Mouse (Mus musculus): ENCODE results near the gene Tec. TPM values are rescaled to one million over a fixed set of nuclear protein-coding genes. Genes with fewer than 3 reads are reported as not detected.

Gene Tec
- polyA plus RNA-seq, 1 experiment from 2014 or later: 4.3 TPM

DNA sequence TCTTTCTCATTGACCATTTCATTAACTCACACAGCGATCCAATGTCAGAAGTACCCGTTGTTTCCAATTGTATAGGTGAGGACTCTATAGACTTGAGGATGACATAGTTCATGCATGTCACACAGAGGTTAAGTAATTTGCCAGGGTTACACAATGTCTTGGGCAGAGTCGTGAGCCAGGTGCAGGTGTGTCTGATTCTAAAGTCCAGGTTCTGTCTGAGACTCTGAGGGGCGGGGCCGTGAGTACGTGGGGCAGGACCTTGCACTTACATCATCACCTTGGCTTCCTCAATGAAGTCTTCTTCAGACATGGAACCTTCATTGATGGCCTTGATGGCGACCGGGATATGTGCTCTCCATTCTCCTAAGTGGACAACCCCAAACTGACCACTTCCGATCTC is 158.3 kb downstream of the Tec start:
- no peaks in the 10 kb centered on the region for H3K9me3 ChIP-seq
- 94% methylated on average over 9 of the region's 9 CpGs for WGBS
- no peak overlapping the region for H3K4me3 ChIP-seq
- H3K27ac ChIP-seq: no peak overlapping the region
- peaks cover 8% of the 10 kb centered on the region for H3K4me1 ChIP-seq (replicated peaks)
- no peaks in the 10 kb centered on the region for H3K36me3 ChIP-seq
- DNase-seq (ENCODE audit: low spot score): no peak
- no peaks in the 10 kb centered on the region for H3K27me3 ChIP-seq (ENCODE audit: insufficient read depth, poor library complexity, severe bottlenecking)

- no peak overlapping the region for H3K4me3 ChIP-seq
- no peaks in the 10 kb centered on the region for H3K36me3 ChIP-seq
- peaks cover 8% of the 10 kb centered on the region for H3K4me1 ChIP-seq (replicated peaks)
- H3K27ac ChIP-seq: no peak overlapping the region
- H3K9me3 ChIP-seq: no peaks in the 10 kb centered on the region
- 88% methylated on average over 13 of the region's 13 CpGs for WGBS
- no peak for DNase-seq (ENCODE audit: low spot score)
- no peaks in the 10 kb centered on the region for H3K27me3 ChIP-seq (ENCODE audit: insufficient read depth, poor library complexity, severe bottlenecking)
Observed at GRCm38 (mm10) chr5:72709451-72709850, 158.8 kb downstream of the Tec start.

DNA sequence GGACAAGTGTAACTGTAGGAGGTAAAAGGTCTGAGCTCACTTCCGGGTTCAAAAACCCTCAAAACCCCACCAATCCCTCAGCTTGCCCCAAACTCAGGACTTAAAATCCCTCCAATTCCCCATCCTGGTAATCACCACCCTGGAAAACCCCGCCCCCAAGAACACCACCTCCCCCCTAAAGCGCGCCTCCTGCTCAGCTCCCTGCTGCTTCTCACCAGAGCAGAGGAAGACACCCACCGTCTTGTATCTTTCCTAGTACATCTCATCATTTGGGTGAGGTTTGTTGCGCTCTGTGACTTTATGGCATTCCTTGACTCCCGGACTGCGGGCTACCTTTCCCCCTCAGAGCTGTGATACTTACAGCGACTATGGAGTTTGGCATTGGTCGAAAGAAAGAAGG is 161.6 kb downstream of the Tec start:
- peaks cover 8% of the 10 kb centered on the region for H3K4me1 ChIP-seq (replicated peaks)
- H3K4me3 ChIP-seq: no peak overlapping the region
- H3K36me3 ChIP-seq: no peaks in the 10 kb centered on the region
- H3K9me3 ChIP-seq: no peaks in the 10 kb centered on the region
- DNase-seq (ENCODE audit: low spot score): no peak
- WGBS: 62% methylated on average over 10 of the region's 10 CpGs
- H3K27me3 ChIP-seq (ENCODE audit: insufficient read depth, poor library complexity, severe bottlenecking): no peaks in the 10 kb centered on the region
- H3K27ac ChIP-seq: no peak overlapping the region

DNA sequence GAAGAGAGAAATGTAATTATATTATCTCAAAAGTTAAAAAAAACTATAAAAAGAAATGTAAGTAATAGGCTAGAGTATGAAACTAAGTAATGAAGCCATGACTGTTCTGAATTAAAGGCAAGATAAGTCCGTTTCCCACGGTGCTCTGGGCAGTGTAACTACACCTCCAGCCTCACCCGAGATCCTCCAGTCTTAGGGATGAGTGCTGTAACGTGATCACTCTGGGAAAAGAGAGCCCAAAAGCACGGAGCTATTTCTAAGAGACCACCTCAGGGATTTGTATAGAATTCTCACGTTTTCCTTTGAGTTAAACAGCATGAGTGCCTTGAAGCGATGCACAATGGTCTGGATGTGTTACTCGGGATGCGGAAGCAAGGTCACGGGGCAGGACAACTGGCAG is 162.2 kb downstream of the Tec start:
- H3K36me3 ChIP-seq: no peaks in the 10 kb centered on the region
- no peak overlapping the region for H3K27ac ChIP-seq
- DNase-seq (ENCODE audit: low spot score): no peak
- 46% methylated on average over 10 of the region's 10 CpGs for WGBS
- H3K4me1 ChIP-seq (replicated peaks): peaks cover 8% of the 10 kb centered on the region
- no peaks in the 10 kb centered on the region for H3K9me3 ChIP-seq
- H3K4me3 ChIP-seq: no peak overlapping the region
- H3K27me3 ChIP-seq (ENCODE audit: insufficient read depth, poor library complexity, severe bottlenecking): no peaks in the 10 kb centered on the region

Other genes with a start within 250 kb of the Tec start
- gene Cnga1, start 224.2 kb downstream of the Tec start, polyA plus RNA-seq (2016; fragmentation: Nextera tagmentation; extraction: Ambion mirVana): not detected in 2 replicates
- 0.44 TPM in 1 of 2 replicates, not detected in the other for gene Nipal1, start 220.7 kb downstream of the Tec start, polyA plus RNA-seq (2016; fragmentation: Nextera tagmentation; extraction: Ambion mirVana)
- gene Txk, start 115.7 kb downstream of the Tec start, polyA plus RNA-seq (2016; fragmentation: Nextera tagmentation; extraction: Ambion mirVana): not detected in 2 replicates
- gene Slain2, start 45.8 kb upstream of the Tec start, polyA plus RNA-seq (2016; fragmentation: Nextera tagmentation; extraction: Ambion mirVana): 15.2 and 16.8 TPM in 2 replicates
- not detected in 2 replicates for gene Gm10135, start 106.2 kb upstream of the Tec start, polyA plus RNA-seq (2016; fragmentation: Nextera tagmentation; extraction: Ambion mirVana)
- gene Slc10a4, start 138.4 kb upstream of the Tec start, polyA plus RNA-seq (2016; fragmentation: Nextera tagmentation; extraction: Ambion mirVana): 6.5 and 23.2 TPM in 2 replicates

All from hindbrain, embryonic 10.5 days (tissue).